Mouse (Mus musculus) brain, embryonic 14.5 days (tissue): Measurements from ENCODE around the gene Ctse.

ENCODE experiments used
- CTCF ChIP-seq: fragments of 200-500 bp; IDR thresholded peaks from 2 replicates; pipeline ENCODE4 v1.5.1; 2012; ENCODE audit warnings: inconsistent platforms, mild to moderate bottlenecking, moderate library complexity, borderline replicate concordance; ENCODE audit not compliant: insufficient read depth, insufficient read length; ENCODE audit errors: extremely low read depth
- POLR2A ChIP-seq: fragments of 200-500 bp; IDR thresholded peaks from 2 replicates; pipeline ENCODE4 v1.6.1; 2012; ENCODE audit warnings: mild to moderate bottlenecking, inconsistent platforms, borderline replicate concordance; ENCODE audit not compliant: poor library complexity, insufficient read depth, insufficient read length, severe bottlenecking; ENCODE audit errors: extremely low read depth

DNA sequence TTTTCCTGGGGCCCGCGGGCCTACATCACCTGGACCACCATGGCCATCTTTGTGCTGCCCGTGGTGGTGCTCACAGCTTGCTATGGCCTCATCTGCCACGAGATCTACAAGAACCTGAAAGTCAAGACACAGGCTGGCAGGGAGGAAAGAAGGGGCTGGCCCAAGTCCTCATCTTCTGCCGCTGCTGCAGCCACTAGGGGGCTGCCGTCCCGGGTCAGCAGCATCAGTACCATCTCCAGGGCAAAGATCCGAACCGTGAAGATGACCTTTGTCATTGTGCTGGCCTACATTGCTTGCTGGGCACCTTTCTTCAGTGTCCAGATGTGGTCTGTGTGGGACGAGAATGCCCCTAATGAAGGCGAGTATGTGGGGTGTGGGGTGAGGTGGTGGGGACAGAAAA lies 37.8 kb upstream of the Ctse start:
- TF ChIP-seq POLR2A (no peak), CTCF (peak; percentile 46; the same call in 1 of the 2 replicates)
